Mouse (Mus musculus) heart, embryonic 12.5 days (tissue): ENCODE measurements around the gene a. TPM values are rescaled to one million over a fixed set of nuclear protein-coding genes. Genes with fewer than 3 reads are reported as not detected.
A peak's percentile ranks its signal among the peaks of the same experiment; 100 is the strongest.

Experiments used
- ATAC-seq: fragments of 200-750 bp; cut with Nextera tagmentation; 2 replicates; pipeline ENCODE4 v1.8.0; 2017; ENCODE audit warnings: moderate TSS enrichment, moderate library complexity; ENCODE audit not compliant: insufficient number of reproducible peaks, low FRiP score
- H3K27ac ChIP-seq: fragments of 300-500 bp; sonication (generic); 2 replicates; pipeline ENCODE4 v1.5.1; 2016; ENCODE audit warnings: mild to moderate bottlenecking, moderate library complexity; ENCODE audit not compliant: poor library complexity, severe bottlenecking
- H3K27me3 ChIP-seq: fragments of 300-500 bp; sonication (generic); replicated peaks from 2 replicates; pipeline ENCODE4 v1.6.1; 2016; ENCODE audit warnings: mild to moderate bottlenecking, moderate library complexity
- H3K36me3 ChIP-seq: fragments of 300-500 bp; sonication (generic); 2 replicates; pipeline ENCODE4 v1.6.1; 2016; ENCODE audit warnings: mild to moderate bottlenecking, moderate library complexity
- H3K4me1 ChIP-seq: fragments of 300-500 bp; sonication (generic); replicated peaks from 2 replicates; pipeline ENCODE4 v1.6.1; 2016; ENCODE audit warnings: mild to moderate bottlenecking
- H3K4me2 ChIP-seq: fragments of 300-500 bp; sonication (generic); 2 replicates; pipeline ENCODE4 v1.6.1; 2016; ENCODE audit warnings: mild to moderate bottlenecking, moderate library complexity
- H3K4me3 ChIP-seq: fragments of 300-500 bp; sonication (generic); 2 replicates; pipeline ENCODE4 v1.5.1; 2016; ENCODE audit warnings: mild to moderate bottlenecking
- H3K9ac ChIP-seq: fragments of 300-500 bp; sonication (generic); 2 replicates; pipeline ENCODE4 v1.6.1; 2016; ENCODE audit warnings: mild to moderate bottlenecking, moderate library complexity
- H3K9me3 ChIP-seq: fragments of 300-500 bp; sonication (generic); replicated peaks from 2 replicates; pipeline ENCODE4 v1.6.1; 2016; ENCODE audit warnings: mild to moderate bottlenecking, moderate library complexity
- WGBS: fragments of 180-500 bp; shearing (Covaris S2); methylation state at CpG from one replicate; pipeline ENCODE4 v1.1.7; 2016; 5-methylcytosine and 5-hydroxymethylcytosine counted together
- polyA plus RNA-seq: library from polyadenylated mRNA; unstranded; fragments of >200 nt; fragmentation: Nextera tagmentation; extraction: Ambion mirVana; gene quantifications from 2 replicates; pipeline ENCODE4 v1.2.1, GENCODE M21; 2016

Gene a
- polyA plus RNA-seq, result not detected in 2 replicates

DNA sequence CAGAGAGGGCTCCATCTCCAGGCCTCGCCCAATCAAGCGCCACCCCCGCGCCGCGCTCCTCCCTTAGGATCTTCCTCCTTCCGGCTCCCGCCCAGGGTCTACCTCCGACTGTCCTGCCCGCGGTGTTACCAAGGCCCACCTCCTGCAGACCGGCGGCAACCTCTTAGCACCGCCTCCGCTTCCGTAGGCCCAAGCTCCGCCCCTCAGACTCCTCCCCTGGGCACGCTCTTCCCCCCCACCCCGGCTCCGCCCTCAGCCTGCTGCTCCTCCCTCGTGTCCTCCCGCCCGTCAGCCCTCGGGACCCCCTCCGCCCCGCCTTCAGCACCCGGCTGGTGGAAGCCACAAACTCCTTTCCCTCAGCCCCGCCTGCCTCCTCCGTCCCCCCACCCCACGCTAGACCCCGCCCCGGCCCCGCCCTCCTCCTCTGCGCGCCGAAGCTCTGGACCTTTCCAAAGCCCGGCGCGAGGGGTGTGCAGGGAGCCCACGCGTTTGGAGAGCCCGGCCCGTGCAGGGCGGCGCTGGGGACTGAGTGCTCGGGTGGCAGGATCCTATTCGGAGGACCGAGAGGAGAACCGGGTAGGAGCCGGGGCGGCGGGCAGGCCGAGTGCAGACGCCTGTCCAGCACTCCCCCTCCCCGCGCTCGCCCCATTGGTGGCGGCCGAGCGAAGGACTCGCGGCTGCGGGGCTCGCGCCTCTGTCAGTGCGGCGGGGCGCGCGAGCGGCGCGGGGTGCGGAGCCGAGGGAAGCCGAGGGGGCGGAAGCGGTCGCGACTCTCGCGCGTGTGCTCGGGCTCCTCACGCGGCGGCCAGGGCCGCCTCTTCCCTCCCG is at the start of gene a, which contains the start of gene Raly:
a (plus strand) TSS at position 747 of the 828 bp plus-strand sequence.
Raly (plus strand) TSS at position 441 of the 828 bp plus-strand sequence.
- H3K9ac ChIP-seq, result peak within 1 kb of the TSS; percentile 98
- no peaks in the 10 kb centered on the region for H3K27me3 ChIP-seq
- peak within 1 kb of the TSS; percentile 95 for H3K27ac ChIP-seq
- H3K4me1 ChIP-seq, result peaks cover 46% of the 10 kb centered on the region
- H3K9me3 ChIP-seq, result no peaks in the 10 kb centered on the region
- ATAC-seq, result peak; percentile 96
- H3K4me2 ChIP-seq, result peak within 1 kb of the TSS; percentile 78
- no peaks in the 10 kb centered on the region for H3K36me3 ChIP-seq
- under 1% methylated on average over 66 of the region's 89 CpGs for WGBS
- H3K4me3 ChIP-seq, result peak within 1 kb of the TSS; percentile 88

DNA sequence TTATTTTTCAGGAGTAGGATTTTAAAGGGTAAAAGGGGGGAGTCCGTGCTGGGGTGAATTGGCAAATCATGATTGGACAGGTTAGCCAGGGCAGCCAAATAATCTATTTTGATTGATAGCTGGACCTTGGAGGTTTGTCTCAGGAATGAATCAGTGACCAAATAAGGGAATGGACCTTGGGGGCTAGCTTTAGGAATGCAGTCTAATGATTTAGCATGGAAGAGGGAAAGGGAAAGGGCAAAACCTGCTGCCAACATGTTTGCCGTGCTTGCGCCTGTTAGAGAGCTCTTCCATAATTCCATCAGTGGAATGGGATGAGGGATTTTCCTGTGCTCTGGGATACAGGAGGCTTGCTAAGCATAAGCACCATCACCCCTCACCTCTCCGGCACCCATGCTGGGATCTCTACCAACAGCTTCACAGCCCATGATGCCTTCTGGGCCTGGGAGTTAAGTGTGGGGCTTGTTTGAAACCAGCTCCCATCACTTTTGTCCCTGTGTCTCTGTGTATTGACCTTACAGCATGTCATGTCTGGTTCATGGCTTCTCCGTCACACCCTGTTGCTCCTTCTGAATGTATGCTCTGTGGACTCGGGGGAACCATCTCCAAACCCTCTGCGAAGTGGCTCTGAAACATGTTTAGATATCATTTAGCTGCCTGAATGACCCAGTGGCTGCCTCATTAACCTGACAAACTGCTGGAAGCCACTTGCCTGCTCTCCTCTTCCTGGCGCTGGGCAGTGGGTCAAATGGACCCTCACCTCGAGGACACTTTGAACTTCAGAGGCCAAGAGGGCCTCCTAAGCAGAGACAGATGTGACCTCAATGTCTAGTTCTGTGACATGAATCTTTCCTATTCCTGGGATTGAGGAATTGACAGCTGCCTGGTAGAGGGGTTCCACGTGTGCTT is 48.0 kb upstream of the a start:
- no peaks in the 10 kb centered on the region for H3K27me3 ChIP-seq
- H3K9me3 ChIP-seq, result no peaks in the 10 kb centered on the region
- H3K9ac ChIP-seq, result no peak overlapping the region
- H3K4me2 ChIP-seq, result no peak overlapping the region
- 71% methylated on average over 10 of the region's 10 CpGs for WGBS
- no peak overlapping the region for H3K4me3 ChIP-seq
- H3K4me1 ChIP-seq, result no peaks in the 10 kb centered on the region
- no peaks in the 10 kb centered on the region for H3K36me3 ChIP-seq
- ATAC-seq, result no peak
- no peak overlapping the region for H3K27ac ChIP-seq

DNA sequence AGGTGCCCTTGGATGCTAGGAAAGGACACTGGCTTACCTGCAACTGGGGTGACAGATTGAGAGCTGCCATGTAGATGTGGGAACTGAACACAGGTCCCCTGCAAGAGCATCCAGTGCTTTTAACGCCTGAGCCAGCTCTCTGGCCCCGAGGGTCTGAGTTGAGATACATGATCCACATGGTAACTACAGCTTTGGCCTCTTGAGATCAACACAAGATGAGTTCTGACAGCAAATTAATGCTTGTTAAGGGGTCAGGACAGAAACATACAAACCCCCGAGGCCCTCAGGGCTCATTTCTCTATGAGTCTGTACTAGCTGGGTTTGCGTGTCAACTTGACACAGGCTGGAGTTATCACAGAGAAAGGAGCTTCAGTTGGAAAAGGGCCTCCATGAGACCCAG is 47.3 kb upstream of the a start:
- no peaks in the 10 kb centered on the region for H3K27me3 ChIP-seq
- no peak overlapping the region for H3K27ac ChIP-seq
- WGBS, result 74% methylated on average over 4 of the region's 4 CpGs
- H3K4me3 ChIP-seq, result no peak overlapping the region
- no peaks in the 10 kb centered on the region for H3K36me3 ChIP-seq
- no peaks in the 10 kb centered on the region for H3K4me1 ChIP-seq
- H3K9me3 ChIP-seq, result no peaks in the 10 kb centered on the region
- H3K9ac ChIP-seq, result no peak overlapping the region
- H3K4me2 ChIP-seq, result no peak overlapping the region
- ATAC-seq, result no peak

DNA sequence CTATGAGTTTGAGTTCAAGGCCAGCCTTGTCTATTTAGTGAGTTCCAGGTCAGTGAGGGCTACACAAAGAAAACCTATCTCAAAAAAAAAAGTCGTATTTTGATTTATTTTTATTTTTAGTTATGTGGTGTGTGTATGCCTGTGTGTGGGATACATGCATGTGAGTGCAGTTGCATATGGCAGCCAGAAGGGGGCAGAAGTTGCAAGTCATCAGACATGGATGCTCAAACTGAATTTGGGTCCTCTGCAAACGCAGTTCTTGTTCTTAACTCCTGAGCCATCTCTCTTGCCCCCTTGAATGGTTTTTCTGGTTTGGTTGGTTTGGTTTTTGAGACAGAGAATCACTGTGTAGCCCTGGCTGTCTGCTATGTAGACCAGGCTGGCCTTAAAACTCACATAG is 42.8 kb upstream of the a start:
- H3K9ac ChIP-seq, result no peak overlapping the region
- WGBS, result 78% methylated on average over 2 of the region's 2 CpGs
- no peaks in the 10 kb centered on the region for H3K36me3 ChIP-seq
- no peak overlapping the region for H3K27ac ChIP-seq
- no peak overlapping the region for H3K4me2 ChIP-seq
- H3K4me1 ChIP-seq, result no peaks in the 10 kb centered on the region
- no peaks in the 10 kb centered on the region for H3K9me3 ChIP-seq
- no peak for ATAC-seq
- H3K27me3 ChIP-seq, result no peaks in the 10 kb centered on the region
- H3K4me3 ChIP-seq, result no peak overlapping the region

DNA sequence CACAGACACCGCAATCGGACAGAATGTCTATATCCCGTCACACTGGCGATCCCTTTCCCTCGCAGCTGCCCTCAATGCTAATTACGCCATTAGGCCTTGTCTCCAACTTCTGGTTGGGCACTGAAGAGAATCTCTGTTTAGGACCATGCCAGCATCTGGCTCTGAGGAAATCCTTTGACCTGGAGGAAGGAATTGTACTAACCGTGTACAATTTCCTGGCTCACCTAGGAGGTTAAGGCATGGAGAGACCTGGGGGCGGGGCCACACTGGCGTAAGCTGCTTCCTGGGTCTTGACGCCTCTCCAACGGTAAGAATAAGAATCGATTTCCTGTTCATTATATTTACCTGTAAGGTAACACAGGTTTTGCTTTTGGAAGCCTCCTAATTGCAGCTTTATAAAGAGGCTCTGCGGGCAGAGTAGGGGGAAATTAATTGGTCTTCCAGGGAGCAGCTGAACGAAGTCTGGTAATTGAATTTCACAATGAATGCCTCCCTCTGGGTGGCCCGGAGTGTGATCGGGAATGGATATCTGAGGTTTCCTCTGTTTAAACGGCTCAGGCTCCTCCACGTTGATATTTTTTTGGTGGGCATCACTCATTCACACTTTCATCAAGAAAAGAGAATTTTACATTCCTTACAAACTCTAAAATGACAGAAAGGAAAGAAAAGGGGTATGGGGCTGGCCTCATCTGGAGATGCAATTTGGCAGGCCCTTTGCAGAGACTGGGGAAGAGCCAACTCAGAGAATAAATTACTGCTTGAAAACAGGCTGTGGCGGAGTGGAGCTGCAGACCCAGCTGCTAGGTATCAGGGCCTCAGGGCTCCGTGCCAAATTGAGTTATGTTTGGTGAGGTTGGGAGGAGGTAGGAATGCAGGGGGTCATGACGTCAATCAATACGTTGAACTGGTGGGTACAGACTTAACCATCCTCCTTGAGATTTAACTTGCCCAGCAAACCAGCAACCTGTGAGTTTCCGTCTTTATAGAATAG is 41.9 kb upstream of the a start:
- no peak for ATAC-seq
- Histone ChIP-seq H3K4me2 (no peak overlapping the region), H3K4me1 (no peaks in the 10 kb centered on the region), H3K27ac (no peak overlapping the region), H3K27me3 (no peaks in the 10 kb centered on the region), H3K9me3 (no peaks in the 10 kb centered on the region), H3K36me3 (no peaks in the 10 kb centered on the region), H3K4me3 (no peak overlapping the region), H3K9ac (no peak overlapping the region)
- WGBS, result 68% methylated on average over 23 of the region's 23 CpGs

DNA sequence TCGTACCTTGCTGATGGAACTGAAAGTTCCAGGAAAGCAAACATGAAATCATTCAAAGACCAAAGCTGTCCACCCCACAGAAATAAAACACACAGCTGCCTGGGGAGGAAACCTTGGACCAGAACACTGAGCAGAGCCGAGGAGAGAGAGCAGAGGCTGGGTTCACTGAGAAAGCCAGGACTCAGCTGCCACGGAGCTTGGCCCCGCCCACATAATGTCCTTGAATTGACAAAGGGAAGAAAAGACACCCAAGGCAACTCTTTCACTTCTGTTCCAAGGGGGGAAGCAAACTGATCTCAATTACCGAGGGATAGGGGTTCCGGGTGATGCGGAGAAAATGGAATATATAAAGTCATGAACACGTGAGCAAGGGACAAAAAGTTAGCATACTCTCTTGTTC is 39.3 kb upstream of the a start:
- no peak for ATAC-seq
- H3K36me3 ChIP-seq, result no peaks in the 10 kb centered on the region
- no peak overlapping the region for H3K4me2 ChIP-seq
- H3K27me3 ChIP-seq, result no peaks in the 10 kb centered on the region
- H3K27ac ChIP-seq, result no peak overlapping the region
- H3K9ac ChIP-seq, result no peak overlapping the region
- whole genome bisulfite sequencing, result 64% methylated on average over 8 of the region's 8 CpGs
- no peak overlapping the region for H3K4me3 ChIP-seq
- H3K4me1 ChIP-seq, result no peaks in the 10 kb centered on the region
- H3K9me3 ChIP-seq, result no peaks in the 10 kb centered on the region

DNA sequence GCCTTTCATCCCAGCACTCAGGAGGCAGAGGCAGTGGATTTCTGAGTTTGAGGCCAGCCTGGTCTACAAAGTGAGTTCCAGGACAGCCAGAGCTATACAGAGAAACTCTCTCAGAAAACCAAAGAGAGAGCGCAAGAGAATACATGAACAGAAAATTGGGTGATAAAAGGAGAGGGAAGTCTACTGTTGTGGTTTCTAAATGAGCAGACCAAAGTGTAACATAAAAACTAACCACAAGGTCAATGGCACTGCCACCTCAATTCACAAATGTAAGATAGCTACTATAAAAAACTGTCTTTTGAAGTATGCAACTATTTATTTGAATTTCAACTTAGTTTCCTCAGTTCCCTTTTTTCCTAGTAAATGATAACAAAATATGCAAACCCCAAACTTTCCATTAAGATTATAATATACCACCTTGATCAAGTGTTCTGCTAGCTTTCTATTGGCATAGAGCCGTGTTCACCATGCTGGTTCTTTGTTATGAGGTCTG is 37.1 kb upstream of the a start:
- ATAC-seq, result no peak
- Histone ChIP-seq H3K27ac (no peak overlapping the region), H3K9ac (no peak overlapping the region), H3K9me3 (no peaks in the 10 kb centered on the region), H3K4me2 (no peak overlapping the region), H3K4me1 (no peaks in the 10 kb centered on the region), H3K36me3 (no peaks in the 10 kb centered on the region), H3K27me3 (no peaks in the 10 kb centered on the region), H3K4me3 (no peak overlapping the region)
- WGBS, result 82% methylated on average over 2 of the region's 2 CpGs

DNA sequence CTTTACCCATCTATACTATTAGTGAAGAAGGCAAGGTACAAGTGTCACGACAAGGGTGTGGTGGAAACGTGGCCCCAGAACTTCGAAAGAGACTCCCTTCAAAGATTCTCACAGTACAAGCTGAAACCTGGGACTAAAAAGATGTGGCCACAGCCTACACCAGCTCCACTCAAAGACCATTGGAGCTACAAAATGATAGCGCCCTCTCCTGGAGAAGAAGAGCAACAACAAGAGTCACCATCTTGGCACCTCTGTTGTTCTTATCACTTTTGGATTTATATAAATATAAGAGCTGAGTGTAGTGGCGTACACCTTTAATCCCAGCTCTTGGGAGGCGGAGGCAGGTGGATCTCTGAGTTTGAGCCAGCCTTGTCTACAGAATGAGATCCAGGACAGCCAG is 35.4 kb upstream of the a start:
- H3K36me3 ChIP-seq, result no peaks in the 10 kb centered on the region
- H3K4me1 ChIP-seq, result no peaks in the 10 kb centered on the region
- H3K4me2 ChIP-seq, result no peak overlapping the region
- H3K27ac ChIP-seq, result no peak overlapping the region
- H3K9ac ChIP-seq, result no peak overlapping the region
- no peak for ATAC-seq
- 54% methylated on average over 6 of the region's 6 CpGs for WGBS
- no peaks in the 10 kb centered on the region for H3K9me3 ChIP-seq
- no peak overlapping the region for H3K4me3 ChIP-seq
- H3K27me3 ChIP-seq, result no peaks in the 10 kb centered on the region

DNA sequence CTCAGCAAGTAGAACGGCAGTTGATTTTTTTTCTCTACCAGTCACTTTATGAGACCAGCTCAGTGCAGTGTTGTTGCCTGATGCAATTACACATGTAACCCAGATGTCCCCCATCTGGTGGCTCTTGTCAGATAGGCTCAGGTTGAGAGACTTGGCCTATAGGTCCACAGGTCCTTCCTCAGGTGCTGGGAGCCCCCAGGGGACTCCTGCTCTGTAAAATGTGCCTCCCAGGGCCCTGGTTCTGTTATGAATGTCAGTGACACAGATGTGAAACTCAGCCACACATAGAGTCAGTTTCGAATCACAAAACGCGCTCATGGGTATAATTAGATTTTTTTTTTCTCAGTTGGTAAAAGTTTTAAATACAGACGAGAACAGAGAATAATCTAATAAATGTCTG is 33.5 kb upstream of the a start:
- no peak for ATAC-seq
- no peaks in the 10 kb centered on the region for H3K4me1 ChIP-seq
- H3K9me3 ChIP-seq, result no peaks in the 10 kb centered on the region
- H3K27ac ChIP-seq, result no peak overlapping the region
- no peaks in the 10 kb centered on the region for H3K36me3 ChIP-seq
- H3K4me2 ChIP-seq, result no peak overlapping the region
- H3K4me3 ChIP-seq, result no peak overlapping the region
- 87% methylated on average over 5 of the region's 5 CpGs for WGBS
- no peaks in the 10 kb centered on the region for H3K27me3 ChIP-seq
- no peak overlapping the region for H3K9ac ChIP-seq

DNA sequence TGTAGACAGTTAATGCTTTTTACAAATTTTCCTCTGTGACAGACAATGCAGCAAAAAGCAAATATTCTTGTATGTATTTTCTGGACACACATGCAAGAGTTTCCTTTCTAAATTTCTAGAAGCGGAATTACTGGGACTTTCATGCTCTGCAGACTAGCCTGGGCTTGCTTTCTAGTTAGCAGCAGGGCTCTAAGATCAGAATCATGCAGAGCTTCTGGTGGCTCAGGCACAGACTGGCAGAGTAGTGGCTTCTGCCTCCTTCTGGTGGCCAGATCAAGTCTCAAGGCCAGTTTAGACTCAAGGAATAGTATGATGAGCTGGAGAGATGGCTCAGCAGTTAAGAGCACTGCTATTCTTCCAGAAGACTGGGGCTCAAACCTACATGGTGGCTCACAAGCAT is 32.7 kb upstream of the a start:
- no peak overlapping the region for H3K4me3 ChIP-seq
- no peak for ATAC-seq
- no peak overlapping the region for H3K27ac ChIP-seq
- 78% methylated on average over 1 of the region's 1 CpGs for WGBS
- no peaks in the 10 kb centered on the region for H3K36me3 ChIP-seq
- H3K27me3 ChIP-seq, result no peaks in the 10 kb centered on the region
- H3K9me3 ChIP-seq, result no peaks in the 10 kb centered on the region
- H3K4me1 ChIP-seq, result peaks cover 6% of the 10 kb centered on the region
- H3K9ac ChIP-seq, result no peak overlapping the region
- no peak overlapping the region for H3K4me2 ChIP-seq
